Mouse (Mus musculus) forebrain, postnatal 0 days (tissue): ENCODE results near the gene Hspa4. TPM values are rescaled to one million over a fixed set of nuclear protein-coding genes. Genes with fewer than 3 reads are reported as not detected.

Experiments
- ATAC-seq: fragments of 200-750 bp; cut with Nextera tagmentation; 2 replicates; pipeline ENCODE4 v1.8.0; 2017; ENCODE audit warnings: mild to moderate bottlenecking, moderate library complexity
- DNase-seq: peaks from one replicate; pipeline ENCODE4 v3.0.0-alpha.2; 2015
- H3K27ac ChIP-seq: fragments of 300-500 bp; sonication (generic); 2 replicates; pipeline ENCODE4 v1.5.1; 2014; ENCODE audit warnings: low read depth, mild to moderate bottlenecking, antibody characterized with exemption, low read length, moderate library complexity, mixed read lengths
- H3K27me3 ChIP-seq: fragments of 300-500 bp; sonication (generic); 2 replicates; pipeline ENCODE4 v1.6.1; 2014; ENCODE audit warnings: mild to moderate bottlenecking, low read length, mixed read lengths; ENCODE audit not compliant: insufficient read depth
- H3K36me3 ChIP-seq: fragments of 300-500 bp; sonication (generic); 2 replicates; pipeline ENCODE4 v1.6.1; 2014; ENCODE audit warnings: mild to moderate bottlenecking, moderate library complexity; ENCODE audit not compliant: insufficient read depth
- H3K4me1 ChIP-seq: fragments of 300-500 bp; sonication (generic); 2 replicates; pipeline ENCODE4 v1.6.1; 2014; ENCODE audit warnings: antibody characterized with exemption; ENCODE audit not compliant: insufficient read depth
- H3K4me2 ChIP-seq: fragments of 300-500 bp; sonication (generic); 2 replicates; pipeline ENCODE4 v1.6.1; 2014; ENCODE audit warnings: low read depth, mild to moderate bottlenecking, moderate library complexity
- H3K4me3 ChIP-seq: fragments of 300-500 bp; sonication (generic); 2 replicates; pipeline ENCODE4 v1.5.1; 2014; ENCODE audit warnings: low read depth, low read length, mixed read lengths
- H3K9ac ChIP-seq: fragments of 300-500 bp; sonication (generic); 2 replicates; pipeline ENCODE4 v1.6.1; 2014; ENCODE audit warnings: mild to moderate bottlenecking
- H3K9me3 ChIP-seq: fragments of 300-500 bp; sonication (generic); 2 replicates; pipeline ENCODE4 v1.6.1; 2016; ENCODE audit warnings: low read length
- CTCF ChIP-seq: sonication (generic); IDR thresholded peaks from 2 replicates; pipeline ENCODE4 v1.5.1; 2016; ENCODE audit warnings: antibody characterized with exemption, control low read depth, low read depth
- WGBS: fragments of 180-500 bp; shearing (Covaris S2); extraction: QIAGEN DNeasy Blood & Tissue Kit; methylation state at CpG from one replicate; pipeline ENCODE4 v1.1.7; 2014; 5-methylcytosine and 5-hydroxymethylcytosine counted together
- polyA plus RNA-seq: library from polyadenylated mRNA; unstranded; fragments of >200 nt; fragmentation: Nextera tagmentation; extraction: Ambion mirVana; gene quantifications from 2 replicates; pipeline ENCODE4 v1.2.1, GENCODE M21; 2015
- total RNA-seq: library from RNA; depleted of rRNA; stranded (reverse); fragments of >200 nt; gene quantifications from 2 replicates; pipeline ENCODE4 v1.2.3, GENCODE M21; 2014

Gene Hspa4
- total and polyA plus RNA-seq, 2 experiments from 2014 or later = 46.9 to 138 TPM

- peaks cover 80% of the 10 kb centered on the region for H3K36me3 ChIP-seq
- H3K4me2 ChIP-seq = no peak overlapping the region
- ATAC-seq = no peak
- H3K4me3 ChIP-seq = no peak overlapping the region
- no peaks in the 10 kb centered on the region for H3K27me3 ChIP-seq
- no peak for DNase-seq
- WGBS = 97% methylated on average over 6 of the region's 6 CpGs
- TF ChIP-seq CTCF = no peak
- no peaks in the 10 kb centered on the region for H3K4me1 ChIP-seq
- H3K9me3 ChIP-seq = no peaks in the 10 kb centered on the region
- H3K27ac ChIP-seq = no peak overlapping the region
- H3K9ac ChIP-seq = no peak overlapping the region
Observed at GRCm38 (mm10) chr11:53269596-53269995, 30.7 kb downstream of the Hspa4 start.

GRCm38 (mm10) chr11:53260556-53260955 is 39.7 kb downstream of the Hspa4 start:
- H3K9me3 ChIP-seq = no peaks in the 10 kb centered on the region
- 79% methylated on average over 5 of the region's 5 CpGs for WGBS
- no peak overlapping the region for H3K27ac ChIP-seq
- no peak for ATAC-seq
- no peaks in the 10 kb centered on the region for H3K4me1 ChIP-seq
- no peaks in the 10 kb centered on the region for H3K27me3 ChIP-seq
- H3K9ac ChIP-seq = no peak overlapping the region
- no peak overlapping the region for H3K4me3 ChIP-seq
- TF ChIP-seq CTCF = no peak
- no peak for DNase-seq
- peaks cover 42% of the 10 kb centered on the region for H3K36me3 ChIP-seq
- H3K4me2 ChIP-seq = no peak overlapping the region

GRCm38 (mm10) chr11:53260056-53260455 is 40.2 kb downstream of the Hspa4 start:
- Histone ChIP-seq H3K4me1 (no peaks in the 10 kb centered on the region), H3K36me3 (peaks cover 37% of the 10 kb centered on the region), H3K27ac (no peak overlapping the region), H3K4me2 (no peak overlapping the region), H3K9me3 (no peaks in the 10 kb centered on the region), H3K27me3 (no peaks in the 10 kb centered on the region), H3K9ac (no peak overlapping the region), H3K4me3 (no peak overlapping the region)
- ATAC-seq (no peak), DNase-seq (no peak)
- no peak for TF ChIP-seq CTCF
- 85% methylated on average over 1 of the region's 1 CpGs for WGBS

- no peak for ATAC-seq
- H3K4me3 ChIP-seq = no peak overlapping the region
- no peak overlapping the region for H3K4me2 ChIP-seq
- no peak for DNase-seq
- 86% methylated on average over 6 of the region's 6 CpGs for WGBS
- no peaks in the 10 kb centered on the region for H3K4me1 ChIP-seq
- no peaks in the 10 kb centered on the region for H3K27me3 ChIP-seq
- H3K9ac ChIP-seq = no peak overlapping the region
- TF ChIP-seq CTCF = no peak
- H3K9me3 ChIP-seq = no peaks in the 10 kb centered on the region
- peaks cover 28% of the 10 kb centered on the region for H3K36me3 ChIP-seq
- no peak overlapping the region for H3K27ac ChIP-seq
Observed at GRCm38 (mm10) chr11:53259047-53259632, 41.1 kb downstream of the Hspa4 start.

- H3K9me3 ChIP-seq = no peaks in the 10 kb centered on the region
- no peak for ATAC-seq
- no peak for TF ChIP-seq CTCF
- H3K4me1 ChIP-seq = no peaks in the 10 kb centered on the region
- 76% methylated on average over 2 of the region's 2 CpGs for WGBS
- no peak overlapping the region for H3K4me2 ChIP-seq
- H3K9ac ChIP-seq = no peak overlapping the region
- H3K27ac ChIP-seq = no peak overlapping the region
- no peak overlapping the region for H3K4me3 ChIP-seq
- peaks cover 8% of the 10 kb centered on the region for H3K36me3 ChIP-seq
- no peak for DNase-seq
- H3K27me3 ChIP-seq = no peaks in the 10 kb centered on the region
Observed at GRCm38 (mm10) chr11:53256914-53257313, 43.3 kb downstream of the Hspa4 start.

GRCm38 (mm10) chr11:53254926-53255325 is 45.3 kb downstream of the Hspa4 start:
- no peak overlapping the region for H3K9ac ChIP-seq
- ATAC-seq (peak; percentile 48; the same call in 1 of the 2 replicates), DNase-seq (peak; percentile 87)
- no peaks in the 10 kb centered on the region for H3K9me3 ChIP-seq
- H3K27ac ChIP-seq = no peak overlapping the region
- WGBS = 43% methylated on average over 7 of the region's 7 CpGs
- no peaks in the 10 kb centered on the region for H3K27me3 ChIP-seq
- peak; percentile 93 for TF ChIP-seq CTCF
- H3K4me3 ChIP-seq = no peak overlapping the region
- no peaks in the 10 kb centered on the region for H3K4me1 ChIP-seq
- no peak overlapping the region for H3K4me2 ChIP-seq
- H3K36me3 ChIP-seq = no peaks in the 10 kb centered on the region

GRCm38 (mm10) chr11:53254428-53254827 is 45.8 kb downstream of the Hspa4 start:
- ATAC-seq = no peak

More at GRCm38 (mm10) chr11:53254428-53254827, 45.8 kb downstream of the Hspa4 start:
- no peak for DNase-seq
- H3K4me3 ChIP-seq = no peak overlapping the region
- H3K27me3 ChIP-seq = no peaks in the 10 kb centered on the region
- H3K9ac ChIP-seq = no peak overlapping the region
- WGBS = 95% methylated on average over 3 of the region's 3 CpGs
- no peak overlapping the region for H3K4me2 ChIP-seq
- no peak overlapping the region for H3K27ac ChIP-seq
- TF ChIP-seq CTCF = peak; percentile 28; the same call in 1 of the 2 replicates
- no peaks in the 10 kb centered on the region for H3K9me3 ChIP-seq
- H3K36me3 ChIP-seq = no peaks in the 10 kb centered on the region
- no peaks in the 10 kb centered on the region for H3K4me1 ChIP-seq
